Mouse (Mus musculus): ENCODE results near the gene Zic2.

Zic2 gene

DNA sequence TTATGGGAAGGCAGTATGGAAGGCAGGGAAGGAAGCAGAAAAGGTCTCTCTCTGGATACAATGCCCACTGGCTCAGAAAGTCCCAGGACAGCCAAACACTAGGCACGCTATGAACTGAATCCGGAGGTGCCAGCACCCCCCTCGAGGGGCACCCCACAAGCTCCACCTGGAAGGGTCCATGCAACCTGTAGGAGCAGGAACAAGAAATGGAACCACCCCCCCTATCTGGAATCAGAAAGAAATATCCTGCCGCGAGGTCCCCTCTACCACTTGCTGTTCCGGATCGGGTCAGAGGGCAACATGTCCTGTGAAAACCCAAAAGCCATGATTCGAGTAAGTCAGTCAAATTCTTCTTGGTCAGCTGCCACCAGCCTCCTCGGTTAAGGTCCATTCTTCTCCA, 13.3 kb upstream of the Zic2 start:
- DNase-seq (ENCODE audit: low read depth, low spot score): peak; percentile 34

DNA sequence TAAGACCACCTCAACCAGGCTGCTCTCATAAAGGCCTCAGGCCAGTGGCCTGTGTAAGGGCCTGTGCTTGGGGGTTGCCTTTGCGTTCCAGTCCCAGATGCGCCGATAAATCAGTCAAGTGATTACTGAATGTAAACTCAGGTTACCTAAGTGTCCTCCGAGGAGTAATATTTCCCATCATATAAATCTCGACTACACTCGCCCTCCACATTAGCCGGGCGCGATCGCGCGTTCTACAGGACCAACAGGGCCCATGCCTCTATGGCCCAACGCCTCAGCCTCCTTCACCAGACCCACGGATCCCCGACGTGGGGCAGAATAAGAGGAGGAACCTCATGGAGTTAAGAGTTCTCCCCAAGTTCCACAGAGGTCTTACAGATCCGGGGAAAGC, 12.6 kb upstream of the Zic2 start:
- no peak for DNase-seq (ENCODE audit: low read depth, low spot score)

DNA sequence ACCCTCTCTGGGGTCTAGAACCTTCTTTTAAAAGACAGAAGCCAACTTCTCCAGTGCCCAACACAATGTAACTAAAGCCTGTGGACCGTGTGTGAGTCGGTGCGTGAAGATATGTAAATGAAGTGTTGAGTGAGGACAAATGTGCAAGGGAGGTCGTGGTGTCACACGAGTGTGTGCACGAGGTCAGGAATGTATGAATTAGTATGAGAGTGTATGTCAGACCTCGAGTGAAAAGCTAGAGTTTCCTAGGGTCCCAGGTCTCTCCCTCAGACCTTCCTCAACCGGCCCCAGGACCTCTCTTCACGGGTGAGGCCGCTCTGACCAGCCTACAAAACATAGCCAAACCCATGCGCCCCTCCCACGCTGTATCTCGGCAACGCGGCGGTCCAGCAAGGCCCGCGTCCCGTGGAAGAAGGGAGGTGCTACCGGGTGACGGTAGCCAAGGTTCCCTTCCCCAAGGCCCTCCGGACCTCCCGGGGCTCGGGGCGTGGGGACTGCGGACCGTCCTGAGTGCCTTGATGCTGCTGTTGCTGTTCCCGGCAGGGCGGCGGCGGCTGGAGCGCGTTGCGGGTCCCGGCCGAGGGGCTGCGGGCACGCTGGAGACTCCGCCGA, 12.0 kb upstream of the Zic2 start:
- DNase-seq (ENCODE audit: low read depth, low spot score): peak; percentile 87

DNA sequence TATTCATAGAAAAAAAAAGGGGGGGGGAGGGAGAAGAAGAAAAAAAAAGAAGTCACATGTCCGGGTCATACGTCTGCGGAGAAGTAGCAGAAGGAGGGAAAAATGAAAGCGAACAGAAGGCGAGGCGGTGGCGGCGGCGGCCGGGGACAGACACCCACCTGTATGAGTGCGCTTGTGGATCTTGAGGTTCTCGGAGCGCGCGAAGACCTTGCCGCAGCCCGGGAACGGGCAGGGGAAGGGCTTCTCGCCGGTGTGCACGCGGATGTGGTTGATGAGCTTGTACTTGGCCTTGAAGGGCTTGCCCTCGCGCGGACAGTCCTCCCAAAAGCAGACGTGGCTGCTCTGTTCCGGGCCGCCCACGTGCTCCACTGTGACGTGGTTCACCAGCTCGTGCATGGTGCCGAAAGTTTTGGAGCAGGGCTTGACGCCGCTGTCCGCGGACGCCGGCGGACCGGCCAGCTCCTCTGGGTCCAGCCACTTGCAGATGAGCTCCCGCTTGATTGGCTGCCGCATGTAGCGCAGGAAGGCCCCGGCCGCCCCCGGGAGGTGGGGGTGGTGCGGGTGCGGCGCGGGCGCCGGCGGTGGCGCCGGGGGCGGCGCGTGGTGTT, 11.4 kb upstream of the Zic2 start:
- peak; percentile 87 for DNase-seq (ENCODE audit: low read depth, low spot score)

DNA sequence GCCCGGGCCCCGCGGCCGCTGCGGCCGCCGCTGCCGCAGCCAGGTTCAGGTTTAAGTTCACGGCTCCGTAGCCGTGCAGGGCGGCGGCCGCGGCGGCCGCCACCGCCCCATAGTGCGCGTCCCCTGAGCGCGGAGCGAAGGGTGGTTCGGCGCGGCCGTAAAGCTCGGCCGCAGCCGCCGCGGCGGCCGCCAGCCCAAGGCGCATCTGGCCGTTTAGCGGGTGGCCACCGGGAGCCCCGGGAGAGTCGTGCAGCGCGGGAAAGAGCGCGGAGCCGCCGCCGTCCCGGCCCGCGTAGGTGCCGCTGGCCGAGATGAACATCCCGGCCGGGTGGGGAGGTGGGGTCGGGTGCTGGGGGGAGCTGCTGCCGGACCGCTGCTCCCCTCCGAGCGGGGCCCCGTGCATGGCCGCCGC, 10.9 kb upstream of the Zic2 start:
- no peak for DNase-seq (ENCODE audit: low read depth, low spot score)

DNA sequence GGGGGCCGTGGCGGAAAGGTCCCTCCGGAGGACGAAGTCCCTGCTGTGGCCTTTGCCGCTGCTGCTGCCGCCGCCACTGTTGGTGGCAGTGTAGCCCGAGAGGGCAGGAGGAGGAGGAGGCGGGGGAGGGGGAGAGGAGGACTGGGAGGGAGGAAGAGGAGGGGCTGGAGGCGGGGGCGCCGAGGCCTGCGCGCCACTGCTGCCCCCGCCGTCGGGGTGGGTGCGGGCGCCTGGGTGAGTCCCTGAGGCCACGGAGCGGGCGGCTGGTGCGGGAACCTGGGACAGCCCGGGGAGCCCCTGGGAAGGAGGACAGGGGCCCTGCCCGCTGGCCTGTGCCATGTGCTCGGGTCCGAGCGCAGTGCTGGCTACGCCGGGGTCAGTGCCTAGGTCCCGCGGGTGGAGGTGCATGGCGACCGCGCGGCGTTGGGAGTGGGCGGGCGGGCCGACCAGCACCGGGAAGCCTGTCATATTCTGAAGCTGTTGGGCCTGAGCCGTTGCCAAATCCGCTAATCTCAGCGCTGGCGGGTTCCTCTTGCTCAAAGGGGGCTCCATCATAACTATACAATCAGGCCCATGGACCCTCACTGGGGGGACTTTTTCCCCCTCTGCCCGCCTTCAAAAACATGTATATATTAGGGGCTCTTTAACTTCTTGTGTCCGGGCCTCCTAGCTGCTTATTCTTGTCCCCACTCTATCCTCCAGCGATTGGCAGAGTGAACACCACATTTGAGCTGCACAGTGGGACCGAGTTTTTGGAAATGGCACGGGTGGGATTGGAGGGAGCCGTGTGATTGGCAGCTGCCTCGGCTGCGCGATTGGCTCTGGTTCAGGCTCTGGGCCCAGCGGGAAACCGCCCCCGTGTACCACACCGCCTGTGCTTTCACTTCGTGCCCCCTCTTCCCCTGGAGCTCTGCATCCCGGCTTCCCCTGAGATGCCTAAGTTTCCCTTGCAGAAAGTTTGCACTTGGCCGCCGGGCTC, 10.2 kb upstream of the Zic2 start, which contains the start of gene Zic5:
Gene Zic5, minus strand, starts transcription at position 915 of the 979 bp plus-strand sequence.
- DNase-seq (ENCODE audit: low read depth, low spot score): peak; percentile 93

DNA sequence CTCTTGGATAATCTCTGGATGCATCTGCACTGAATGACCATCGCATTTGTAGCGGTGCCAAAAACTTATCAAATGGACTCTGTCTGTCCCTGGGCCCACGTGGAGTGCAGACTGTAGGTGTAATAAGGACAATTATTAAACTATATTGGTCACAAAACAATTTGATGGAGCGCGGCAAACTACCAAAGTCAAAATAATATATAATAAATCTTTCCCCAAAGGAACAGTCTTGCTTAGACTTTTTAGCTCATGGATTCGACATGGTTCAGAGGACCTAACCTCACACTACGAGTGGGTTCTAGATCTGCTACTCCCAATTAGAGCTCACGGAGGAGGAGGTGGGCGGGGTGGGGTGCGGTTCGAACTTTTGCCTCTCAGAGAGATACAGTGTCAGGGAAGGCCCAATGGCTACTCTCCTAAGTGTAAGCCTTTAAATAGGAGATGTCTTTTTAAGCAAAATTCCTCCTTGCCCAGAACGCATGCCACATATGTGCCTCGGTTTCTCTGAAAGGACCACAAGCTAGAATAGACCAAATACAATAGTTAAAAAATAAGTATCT, 9.2 kb upstream of the Zic2 start:
- DNase-seq (ENCODE audit: low read depth, low spot score): no peak

DNA sequence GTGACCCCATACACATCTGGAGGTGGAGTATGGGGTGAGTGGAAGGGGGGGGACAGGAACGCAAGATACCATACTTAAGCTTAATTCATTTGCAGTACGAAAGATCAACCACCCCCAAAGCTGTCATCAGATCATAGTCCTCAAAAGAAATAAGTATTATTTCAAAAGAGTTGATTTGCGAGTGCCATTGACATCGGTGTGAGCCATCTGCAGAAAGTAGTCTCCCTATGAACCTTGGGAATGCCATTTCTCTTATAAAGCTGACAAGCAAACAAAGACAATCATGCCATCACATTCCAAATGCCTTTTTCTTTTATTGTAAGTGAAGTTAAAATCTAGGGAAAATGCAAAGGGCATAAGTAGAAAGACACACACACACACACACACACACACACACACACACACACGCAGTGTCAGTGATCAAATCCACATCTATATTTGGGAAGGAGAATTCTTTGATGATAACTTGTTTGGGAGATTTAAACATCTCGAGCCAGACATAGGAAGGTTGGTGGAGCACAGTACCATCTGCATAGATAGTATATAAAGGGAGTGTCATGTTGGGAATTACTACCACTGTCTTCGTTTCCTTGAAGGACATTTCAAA, 8.4 kb upstream of the Zic2 start:
- DNase-seq (ENCODE audit: low read depth, low spot score): no peak

DNA sequence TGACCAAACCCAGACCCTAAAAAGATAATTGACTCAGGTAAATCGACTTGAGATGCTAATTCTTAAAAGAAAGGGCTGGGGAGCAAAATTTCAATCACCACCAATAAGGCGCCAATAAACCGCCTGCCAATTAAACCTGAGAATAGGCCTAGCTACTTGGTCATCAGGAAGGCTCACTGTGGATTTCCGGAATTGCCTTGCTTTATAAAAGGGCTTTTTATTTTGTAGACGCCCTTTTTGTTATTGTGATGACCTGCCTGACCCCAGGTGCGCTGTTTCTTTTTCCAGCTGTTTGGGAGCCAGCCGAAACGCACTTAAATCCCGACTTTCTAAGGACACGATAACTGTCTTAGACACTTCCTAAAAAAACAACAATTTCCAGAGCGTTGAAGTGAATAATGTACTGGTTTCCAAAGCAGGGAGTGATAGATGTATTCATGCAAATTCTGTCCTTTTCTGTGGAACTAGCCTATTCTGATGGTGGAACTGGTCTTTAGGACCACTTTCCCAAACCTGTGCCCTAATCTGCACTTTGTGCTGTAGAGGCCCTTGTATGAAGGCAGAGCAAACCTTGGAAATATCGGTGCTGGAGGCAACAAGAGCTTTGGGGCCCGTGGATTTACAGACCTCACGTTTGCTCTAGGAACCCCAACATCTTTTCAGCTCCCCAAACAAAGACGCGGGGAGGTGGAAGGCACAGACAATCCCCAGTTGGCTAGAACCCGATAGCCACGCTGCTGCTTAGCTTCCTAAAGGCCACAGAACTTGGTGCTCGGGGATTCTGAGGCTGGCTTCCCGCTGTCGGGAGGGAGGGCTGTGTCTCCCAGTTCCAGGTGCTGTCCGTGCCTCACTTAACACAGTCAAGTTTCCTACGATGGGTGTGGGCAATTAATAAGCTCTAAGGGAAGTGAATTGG, 7.1 kb upstream of the Zic2 start:
- DNase-seq (ENCODE audit: low read depth, low spot score): no peak

DNA sequence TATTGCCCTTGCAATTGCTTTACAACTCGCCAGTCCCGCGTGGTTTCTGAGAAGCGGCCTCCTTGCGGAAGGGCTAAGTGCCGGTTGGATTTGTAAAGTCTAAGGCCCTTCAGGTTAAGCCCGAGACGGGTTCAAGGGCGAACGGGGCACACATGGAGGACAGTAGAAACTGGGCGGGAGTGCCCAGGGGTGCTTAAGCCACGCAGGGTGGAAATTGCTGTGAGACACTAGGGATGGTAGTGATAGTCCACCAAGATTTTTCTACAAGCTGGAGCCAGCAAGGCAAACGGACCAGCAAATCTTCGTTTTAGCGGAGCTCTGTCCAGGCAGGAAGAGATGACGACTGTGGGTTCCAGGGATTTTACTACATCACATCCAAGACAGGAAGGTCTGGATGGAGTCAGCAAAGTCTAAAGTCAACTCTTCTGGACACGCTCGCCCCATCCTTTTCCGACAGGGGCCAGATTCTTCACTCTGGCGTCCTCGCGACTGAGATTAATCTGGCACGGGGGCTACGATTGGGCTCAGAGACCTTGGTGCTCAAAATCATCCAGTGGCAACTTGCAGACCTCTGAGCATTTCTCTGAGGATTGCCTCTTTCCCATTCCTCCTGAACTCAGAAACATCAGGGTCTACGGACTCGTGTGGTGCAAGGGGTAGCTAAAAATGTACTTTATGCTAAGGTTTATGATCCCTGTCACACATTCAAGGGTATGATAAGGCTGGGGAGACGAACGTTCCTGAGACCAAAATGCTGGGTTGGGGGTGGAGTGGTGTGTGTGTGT, 6.1 kb upstream of the Zic2 start:
- DNase-seq (ENCODE audit: low read depth, low spot score): no peak

DNA sequence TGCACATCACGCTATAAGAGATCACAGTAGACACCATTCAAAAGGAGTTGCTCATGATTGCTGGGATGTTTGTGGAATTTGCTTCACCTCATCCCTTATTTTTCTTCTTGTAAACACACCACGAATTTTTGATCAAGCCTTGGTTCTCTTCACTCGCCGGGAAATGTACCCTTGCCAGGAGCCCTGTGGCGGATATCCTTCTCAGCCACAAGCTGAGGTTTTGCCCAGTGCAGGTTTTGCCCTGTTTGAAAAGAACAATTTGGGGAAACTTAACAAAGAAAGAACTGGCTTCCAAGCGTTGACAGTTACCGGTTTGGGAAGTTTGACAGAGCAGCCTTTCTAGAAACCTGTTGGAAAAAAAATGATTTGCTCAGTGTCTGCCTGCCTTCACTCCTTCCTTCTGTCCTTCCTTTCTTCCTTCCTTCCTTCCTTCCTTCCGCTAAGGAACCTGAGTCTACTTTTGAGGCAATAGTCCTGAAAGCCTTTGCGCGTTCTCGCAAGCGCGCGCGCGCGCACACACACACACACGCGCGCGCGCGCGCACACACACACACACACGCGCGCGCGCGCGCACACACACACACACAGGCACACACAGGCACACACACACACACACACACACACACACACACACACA, 3.7 kb upstream of the Zic2 start:
- DNase-seq (ENCODE audit: low read depth, low spot score): no peak

DNA sequence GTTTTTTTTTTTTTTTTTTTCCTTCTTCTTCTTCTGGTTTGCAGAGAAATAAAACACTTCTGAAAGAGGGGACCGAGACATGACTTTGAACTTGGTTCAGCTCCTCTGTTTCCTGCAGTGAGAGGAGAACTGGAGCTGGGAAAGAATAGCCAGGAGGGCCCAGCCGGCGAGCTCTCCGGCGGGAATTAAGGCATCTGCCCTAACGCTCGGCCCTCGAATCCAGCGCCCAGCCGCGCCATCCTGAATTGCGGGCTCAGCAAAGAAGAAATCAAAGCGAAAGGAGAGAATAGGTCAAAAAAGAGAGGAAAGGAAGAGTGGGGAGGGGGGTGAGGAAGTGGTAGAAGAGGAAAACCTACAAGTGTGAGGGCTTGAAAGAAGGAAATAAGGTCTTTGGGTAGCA, 3.1 kb upstream of the Zic2 start:
- no peak for DNase-seq (ENCODE audit: low read depth, low spot score)

DNA sequence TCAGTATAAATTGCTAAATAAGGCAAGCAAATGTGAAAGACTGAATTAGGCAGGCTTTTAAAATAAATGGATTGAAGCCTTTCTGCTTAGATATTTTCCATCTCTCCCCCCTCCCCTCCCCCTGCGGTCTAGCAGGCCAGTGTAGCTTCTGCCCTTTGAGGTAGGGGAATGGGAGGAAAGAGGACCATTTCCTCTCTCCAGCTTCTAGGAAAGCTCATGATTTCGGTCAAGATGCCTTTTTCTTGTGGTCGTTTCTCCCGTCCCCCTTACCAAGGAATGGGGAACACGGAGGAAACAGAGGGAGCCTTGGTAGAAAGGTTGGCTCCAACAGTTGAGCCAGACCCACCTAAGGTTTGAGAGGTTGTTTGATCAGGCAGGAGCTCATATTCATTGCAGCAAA, 2.6 kb upstream of the Zic2 start:
- DNase-seq (ENCODE audit: low read depth, low spot score): no peak

DNA sequence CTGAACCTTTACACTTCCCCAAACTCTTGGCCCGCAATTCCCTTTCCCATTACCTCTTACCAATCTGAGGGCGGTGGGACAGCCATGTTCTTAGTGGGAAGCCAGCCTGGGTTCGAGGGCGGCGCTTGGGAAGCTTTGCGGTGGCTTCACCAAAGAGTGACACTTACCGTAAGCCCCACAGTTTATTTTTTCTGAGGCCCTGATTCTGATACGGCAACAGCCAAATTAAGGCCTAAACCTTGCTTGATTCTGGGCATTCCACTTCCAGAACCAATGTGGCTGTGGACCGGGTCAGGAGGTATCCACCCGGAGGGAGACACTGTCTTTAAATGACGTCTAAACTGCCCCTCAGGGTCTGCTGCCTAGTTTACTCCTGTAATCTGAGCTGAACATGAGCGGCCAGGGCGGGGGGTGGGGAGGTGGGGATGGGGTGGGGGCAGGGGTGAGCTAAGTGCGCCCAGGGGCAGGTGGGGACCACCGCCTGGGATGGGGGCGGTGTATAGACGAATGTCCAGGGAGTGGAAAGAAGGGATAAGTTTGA, 2.0 kb upstream of the Zic2 start:
- no peak for DNase-seq (ENCODE audit: low read depth, low spot score)

DNA sequence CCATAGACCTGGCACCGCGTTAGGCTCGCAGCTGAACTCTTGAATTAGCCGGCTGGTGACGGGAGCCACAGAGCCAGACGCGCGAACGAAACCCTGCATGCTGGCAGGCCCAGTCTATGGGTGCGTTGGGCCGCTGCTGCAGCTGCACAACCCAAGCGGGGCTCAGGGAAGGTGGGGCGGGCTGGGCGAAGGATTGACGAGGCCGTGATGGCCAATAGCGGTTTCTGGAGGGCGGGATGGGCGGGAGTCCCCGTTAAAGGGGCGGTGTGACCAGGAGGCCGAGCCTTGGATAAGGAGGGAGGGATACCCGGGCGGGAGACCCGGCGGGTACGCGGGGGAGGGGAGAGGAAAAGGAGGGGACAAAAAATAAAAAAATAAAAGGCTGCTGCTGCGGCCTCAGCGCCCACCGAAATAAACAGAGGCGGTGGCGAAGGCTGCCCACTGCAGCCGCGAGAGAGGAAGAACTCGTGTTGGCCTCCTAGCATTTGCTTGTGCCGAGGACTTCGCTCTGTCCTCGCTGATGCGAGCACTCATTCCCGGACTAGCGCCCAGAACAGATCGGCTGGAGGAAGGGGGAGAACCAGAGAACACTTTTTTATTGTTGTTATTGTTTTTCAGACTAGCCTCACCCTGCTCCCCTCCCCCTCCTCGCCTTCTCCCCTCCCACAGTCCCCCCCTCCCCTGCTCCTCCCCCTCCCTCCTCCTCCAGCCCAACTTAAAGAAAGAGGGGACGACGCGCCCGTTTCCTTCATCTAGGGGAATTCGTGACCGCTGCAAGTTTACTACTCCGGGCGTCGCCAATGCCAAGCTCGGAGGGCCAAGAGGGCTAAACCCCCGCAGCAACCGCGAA, 969 bp upstream of the Zic2 start:
- DNase-seq (ENCODE audit: low read depth, low spot score): no peak

DNA sequence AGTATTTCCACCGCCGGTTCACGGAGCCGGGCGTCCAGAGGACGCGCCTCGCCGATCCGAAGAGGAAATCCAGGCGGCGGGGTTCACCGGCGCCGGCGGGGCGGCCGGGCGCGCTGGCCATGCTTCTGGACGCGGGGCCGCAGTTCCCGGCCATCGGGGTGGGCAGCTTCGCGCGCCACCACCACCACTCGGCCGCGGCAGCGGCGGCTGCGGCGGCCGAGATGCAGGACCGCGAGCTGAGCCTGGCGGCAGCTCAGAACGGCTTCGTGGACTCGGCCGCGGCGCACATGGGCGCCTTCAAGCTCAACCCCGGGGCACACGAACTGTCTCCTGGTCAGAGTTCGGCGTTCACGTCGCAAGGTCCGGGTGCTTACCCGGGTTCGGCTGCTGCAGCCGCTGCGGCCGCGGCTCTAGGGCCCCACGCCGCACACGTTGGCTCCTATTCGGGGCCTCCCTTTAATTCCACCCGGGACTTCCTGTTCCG, 364 bp downstream of the Zic2 start:
- no peak for DNase-seq (ENCODE audit: low read depth, low spot score)

DNA sequence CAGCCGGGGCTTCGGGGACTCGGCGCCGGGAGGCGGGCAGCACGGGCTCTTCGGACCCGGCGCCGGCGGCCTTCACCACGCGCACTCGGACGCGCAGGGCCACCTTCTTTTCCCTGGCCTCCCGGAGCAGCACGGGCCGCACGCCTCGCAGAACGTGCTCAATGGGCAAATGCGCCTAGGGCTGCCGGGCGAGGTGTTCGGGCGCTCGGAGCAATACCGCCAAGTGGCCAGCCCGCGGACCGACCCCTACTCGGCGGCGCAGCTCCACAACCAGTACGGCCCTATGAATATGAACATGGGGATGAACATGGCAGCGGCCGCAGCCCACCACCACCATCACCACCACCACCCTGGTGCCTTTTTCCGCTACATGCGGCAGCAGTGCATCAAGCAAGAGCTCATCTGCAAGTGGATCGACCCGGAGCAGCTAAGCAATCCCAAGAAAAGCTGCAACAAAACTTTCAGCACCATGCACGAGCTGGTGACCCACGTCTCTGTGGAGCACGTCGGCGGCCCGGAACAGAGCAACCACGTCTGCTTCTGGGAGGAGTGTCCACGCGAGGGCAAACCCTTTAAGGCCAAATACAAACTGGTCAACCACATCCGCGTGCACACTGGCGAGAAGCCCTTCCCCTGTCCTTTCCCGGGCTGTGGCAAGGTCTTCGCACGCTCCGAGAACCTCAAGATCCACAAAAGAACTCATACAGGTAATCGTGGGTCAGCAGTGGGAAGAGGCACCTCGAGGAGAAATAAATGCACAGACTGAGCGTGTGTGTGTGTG, 996 bp downstream of the Zic2 start:
- no peak for DNase-seq (ENCODE audit: low read depth, low spot score)
